Mouse (Mus musculus) stomach, postnatal 0 days (tissue): Measurements from ENCODE around the gene Taf3. TPM values are rescaled to one million over a fixed set of nuclear protein-coding genes. Genes with fewer than 3 reads are reported as not detected.

Experiments
- ATAC-seq: fragments of 200-750 bp; cut with Nextera tagmentation; 2 replicates; pipeline ENCODE4 v1.8.0; 2017; ENCODE audit not compliant: low FRiP score, low TSS enrichment
- DNase-seq: peaks from one replicate; pipeline ENCODE4 v3.0.0-alpha.2; 2016; ENCODE audit warnings: low spot score
- H3K27ac ChIP-seq: fragments of 300-500 bp; sonication (generic); replicated peaks from 2 replicates; pipeline ENCODE4 v1.5.1; 2014; ENCODE audit warnings: mild to moderate bottlenecking, control low read depth
- H3K27me3 ChIP-seq: fragments of 300-500 bp; sonication (generic); 2 replicates; pipeline ENCODE4 v1.6.1; 2014; ENCODE audit warnings: low read length; ENCODE audit not compliant: control insufficient read depth, insufficient read depth
- H3K36me3 ChIP-seq: fragments of 300-500 bp; sonication (generic); 2 replicates; pipeline ENCODE4 v1.6.1; 2014; ENCODE audit warnings: low read length, mixed read lengths; ENCODE audit not compliant: control insufficient read depth, insufficient read depth
- H3K4me1 ChIP-seq: fragments of 300-500 bp; sonication (generic); replicated peaks from 2 replicates; pipeline ENCODE4 v1.6.1; 2014; ENCODE audit warnings: antibody characterized with exemption; ENCODE audit not compliant: control insufficient read depth, insufficient read depth
- H3K4me2 ChIP-seq: fragments of 300-500 bp; sonication (generic); replicated peaks from 2 replicates; pipeline ENCODE4 v1.6.1; 2014; ENCODE audit warnings: low read depth, mild to moderate bottlenecking, control low read depth, moderate library complexity
- H3K4me3 ChIP-seq: fragments of 300-500 bp; sonication (generic); 2 replicates; pipeline ENCODE4 v1.5.1; 2014; ENCODE audit warnings: low read depth, low read length, control low read depth
- H3K9ac ChIP-seq: fragments of 300-500 bp; sonication (generic); 2 replicates; pipeline ENCODE4 v1.6.1; 2014; ENCODE audit warnings: mild to moderate bottlenecking, low read length, control low read depth, mixed read lengths
- H3K9me3 ChIP-seq: fragments of 300-500 bp; sonication (generic); 2 replicates; pipeline ENCODE4 v1.6.1; 2016; ENCODE audit warnings: low read length; ENCODE audit not compliant: control insufficient read depth
- CTCF ChIP-seq: IDR thresholded peaks from 2 replicates; pipeline ENCODE4 v1.5.1; 2016; ENCODE audit warnings: antibody characterized with exemption, low read depth, mild to moderate bottlenecking, moderate library complexity
- EP300 ChIP-seq: optimal IDR thresholded peaks from 2 replicates; pipeline ENCODE3; 2016; ENCODE audit warnings: antibody characterized with exemption
- WGBS: fragments of 180-500 bp; shearing (Covaris S2); extraction: QIAGEN DNeasy Blood & Tissue Kit; methylation state at CpG from one replicate; pipeline ENCODE4 v1.1.7; 2014; 5-methylcytosine and 5-hydroxymethylcytosine counted together
- polyA plus RNA-seq: library from polyadenylated mRNA; unstranded; fragments of >200 nt; fragmentation: Nextera tagmentation; extraction: Ambion mirVana; gene quantifications from 2 replicates; pipeline ENCODE4 v1.2.1, GENCODE M21; 2015

Gene Taf3
- polyA plus RNA-seq, 1 experiment from 2014 or later = 4.9 TPM

DNA sequence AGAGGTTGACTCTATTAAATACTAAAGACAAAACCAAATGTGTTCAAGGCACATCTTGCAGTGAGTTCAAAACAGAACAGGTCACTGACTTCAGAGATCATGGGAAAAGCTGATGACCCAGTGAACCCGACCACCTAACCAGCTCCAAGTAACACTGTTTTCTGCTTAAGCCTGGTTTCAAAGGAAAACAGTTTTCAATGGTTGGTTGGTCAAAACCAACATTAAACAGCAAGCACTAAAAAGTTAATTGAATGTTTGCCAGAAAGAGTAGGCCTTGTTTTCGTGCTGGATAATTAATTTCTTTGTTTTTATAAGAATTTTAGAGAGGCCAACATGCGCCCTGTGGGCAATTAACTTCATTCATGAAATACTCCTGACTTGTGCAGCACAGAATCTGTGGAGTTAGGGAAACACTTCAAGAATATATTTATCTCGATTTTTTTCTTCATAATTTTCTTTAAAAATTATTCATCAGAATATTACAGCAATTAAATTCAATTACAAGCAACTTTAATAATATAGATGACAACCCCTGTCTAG is 57.6 kb downstream of the Taf3 start:
- Histone ChIP-seq H3K4me3 (no peak overlapping the region), H3K9ac (no peak overlapping the region), H3K9me3 (no peaks in the 10 kb centered on the region), H3K27ac (no peak overlapping the region), H3K4me2 (no peak overlapping the region), H3K27me3 (no peaks in the 10 kb centered on the region), H3K4me1 (no peaks in the 10 kb centered on the region), H3K36me3 (no peaks in the 10 kb centered on the region)
- no peak for ATAC-seq
- TF ChIP-seq CTCF (no peak), EP300 (no peak)
- DNase-seq = no peak
- WGBS = 57% methylated on average over 4 of the region's 4 CpGs

DNA sequence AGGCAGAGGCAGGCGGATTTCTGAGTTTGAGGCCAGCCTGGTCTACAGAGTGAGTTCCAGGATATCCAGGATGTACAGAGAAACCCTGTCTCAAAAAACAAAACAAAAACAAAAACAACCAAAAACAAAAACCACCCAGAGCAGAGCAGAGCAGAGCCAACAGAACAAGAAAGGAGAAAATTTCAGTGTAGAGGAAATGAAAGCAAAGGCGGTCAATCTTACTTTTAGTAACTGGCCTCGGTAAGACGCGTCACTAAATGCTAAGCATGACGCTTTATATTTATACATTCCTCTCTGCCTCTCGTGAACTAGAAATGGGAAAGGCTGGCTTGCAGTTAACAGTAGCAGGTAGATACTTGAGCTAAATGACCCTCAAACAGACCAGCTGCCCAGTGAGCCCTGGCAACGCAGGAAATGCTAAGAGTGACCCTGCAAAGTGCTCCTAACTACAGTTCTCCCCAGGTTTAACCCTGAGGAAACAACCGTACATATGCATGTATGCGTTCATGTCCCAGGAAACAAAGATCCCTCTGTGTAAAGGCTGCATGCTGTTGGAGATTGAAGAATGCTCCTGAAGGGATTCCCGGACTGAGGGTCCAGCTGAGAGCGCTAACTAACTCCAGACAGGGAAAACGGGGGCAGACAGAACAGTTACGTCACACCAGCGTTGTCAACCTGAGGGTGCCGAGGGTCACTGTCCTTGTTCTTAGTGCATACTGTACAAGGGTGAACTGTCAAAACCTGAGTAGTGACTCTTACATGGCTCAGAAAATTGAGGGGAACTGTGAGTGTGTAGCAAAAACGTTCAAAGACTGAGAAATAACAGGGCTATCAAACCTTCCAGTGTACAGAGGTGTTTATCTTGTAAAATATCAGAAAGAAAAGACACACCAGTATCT is 58.5 kb downstream of the Taf3 start:
- no peaks in the 10 kb centered on the region for H3K4me1 ChIP-seq
- H3K27me3 ChIP-seq = no peaks in the 10 kb centered on the region
- no peaks in the 10 kb centered on the region for H3K9me3 ChIP-seq
- ATAC-seq = no peak
- H3K36me3 ChIP-seq = no peaks in the 10 kb centered on the region
- TF ChIP-seq EP300 = no peak
- TF ChIP-seq CTCF = no peak
- H3K27ac ChIP-seq = no peak overlapping the region
- WGBS = 80% methylated on average over 17 of the region's 17 CpGs
- DNase-seq = no peak
- H3K4me3 ChIP-seq = no peak overlapping the region
- H3K4me2 ChIP-seq = no peak overlapping the region
- no peak overlapping the region for H3K9ac ChIP-seq

DNA sequence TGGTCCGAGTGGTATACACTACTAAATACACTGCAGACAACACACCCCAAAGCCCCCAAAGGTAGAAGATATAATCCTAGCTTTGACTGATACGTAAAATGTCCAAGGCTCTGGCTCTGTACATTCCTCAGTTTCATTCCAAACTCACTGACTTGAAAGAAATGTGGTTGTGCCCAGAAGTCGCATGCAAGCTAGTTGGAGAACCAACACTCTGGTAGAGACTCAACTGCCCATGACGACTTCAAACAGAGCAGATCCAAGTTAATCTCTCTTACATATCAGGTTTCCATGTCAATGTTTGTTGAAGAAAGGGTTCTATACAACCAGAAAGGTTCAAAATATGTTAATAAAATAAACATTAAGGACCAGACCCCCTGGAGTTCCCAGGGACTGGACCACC is 60.1 kb downstream of the Taf3 start:
- Histone ChIP-seq H3K36me3 (no peaks in the 10 kb centered on the region), H3K27me3 (no peaks in the 10 kb centered on the region), H3K4me2 (no peak overlapping the region), H3K27ac (no peak overlapping the region), H3K9ac (no peak overlapping the region), H3K4me3 (no peak overlapping the region), H3K4me1 (no peaks in the 10 kb centered on the region), H3K9me3 (no peaks in the 10 kb centered on the region)
- TF ChIP-seq EP300 (no peak), CTCF (no peak)
- WGBS = 89% methylated on average over 4 of the region's 4 CpGs
- ATAC-seq = no peak
- no peak for DNase-seq

DNA sequence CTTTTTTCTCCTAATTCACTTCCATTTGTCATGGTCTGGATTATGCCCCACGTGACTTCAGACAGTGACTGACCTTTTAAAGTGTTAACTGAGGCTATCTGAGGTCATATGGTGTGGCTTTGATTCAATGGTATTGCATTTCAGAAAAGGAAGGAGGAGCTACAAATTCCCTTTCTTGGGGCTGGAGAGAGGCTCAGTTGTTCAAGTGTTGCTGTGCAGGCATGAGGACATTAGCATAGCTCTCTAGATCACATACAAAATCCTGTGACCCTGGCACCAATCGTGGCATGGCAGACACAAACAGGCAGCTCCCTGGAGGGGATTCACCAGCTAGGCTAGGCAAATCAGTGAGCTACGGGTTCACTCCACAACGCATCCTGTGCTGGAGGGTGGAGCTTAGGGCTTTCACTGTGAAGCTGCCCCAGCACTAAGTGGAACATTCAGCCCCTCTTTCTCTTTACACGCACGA is 62.4 kb downstream of the Taf3 start:
- H3K27ac ChIP-seq = no peak overlapping the region
- H3K4me2 ChIP-seq = no peak overlapping the region
- H3K36me3 ChIP-seq = no peaks in the 10 kb centered on the region
- no peaks in the 10 kb centered on the region for H3K27me3 ChIP-seq
- H3K4me1 ChIP-seq = no peaks in the 10 kb centered on the region
- WGBS = 12% methylated on average over 6 of the region's 6 CpGs
- ATAC-seq = no peak
- no peak overlapping the region for H3K4me3 ChIP-seq
- no peak overlapping the region for H3K9ac ChIP-seq
- DNase-seq = no peak
- TF ChIP-seq CTCF (no peak), EP300 (no peak)
- H3K9me3 ChIP-seq = no peaks in the 10 kb centered on the region

DNA sequence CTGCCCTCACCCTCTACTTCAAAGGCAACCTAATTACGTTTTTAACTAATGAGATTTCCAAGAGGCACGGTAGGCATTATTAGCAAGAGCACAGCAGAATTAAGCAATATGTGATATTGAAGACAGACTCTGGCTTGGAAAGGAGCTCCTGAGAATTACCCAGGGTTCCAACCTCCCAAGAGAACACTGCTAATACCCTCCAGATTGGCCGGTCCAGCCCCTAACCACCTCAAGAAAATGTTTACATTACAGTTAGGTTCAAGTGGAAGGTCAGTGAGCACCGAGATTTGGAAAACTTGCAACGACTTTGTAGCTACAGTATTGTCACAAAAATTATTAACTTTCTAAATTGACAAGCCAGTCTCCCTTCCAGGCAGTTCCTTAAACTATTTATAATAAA is 66.0 kb downstream of the Taf3 start:
- H3K4me3 ChIP-seq = no peak overlapping the region
- no peak overlapping the region for H3K4me2 ChIP-seq
- H3K27me3 ChIP-seq = no peaks in the 10 kb centered on the region
- H3K9ac ChIP-seq = no peak overlapping the region
- ATAC-seq = no peak
- 17% methylated on average over 5 of the region's 5 CpGs for WGBS
- DNase-seq = no peak
- H3K36me3 ChIP-seq = no peaks in the 10 kb centered on the region
- no peaks in the 10 kb centered on the region for H3K9me3 ChIP-seq
- no peak overlapping the region for H3K27ac ChIP-seq
- H3K4me1 ChIP-seq = no peaks in the 10 kb centered on the region
- TF ChIP-seq CTCF (no peak), EP300 (no peak)

DNA sequence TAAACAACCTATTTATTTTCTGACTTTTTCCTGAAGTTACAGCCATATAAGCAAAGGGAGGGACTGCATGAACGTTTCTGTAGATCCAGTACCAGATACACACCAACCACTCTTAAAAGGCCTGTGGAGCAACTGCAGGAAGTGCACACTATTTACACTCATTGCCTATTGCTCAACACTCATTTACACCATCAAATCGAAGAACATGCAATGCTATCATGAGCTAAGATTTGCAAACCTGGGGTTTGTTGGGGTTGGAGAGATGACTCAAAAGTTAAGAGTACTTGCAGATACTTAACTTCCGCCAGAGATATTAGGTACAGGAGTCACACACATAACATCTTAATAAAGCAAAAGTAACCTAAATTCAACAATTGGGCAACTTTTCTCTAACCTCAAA is 76.5 kb downstream of the Taf3 start:
- 58% methylated on average over 3 of the region's 3 CpGs for WGBS
- TF ChIP-seq CTCF (no peak), EP300 (no peak)
- H3K4me3 ChIP-seq = no peak overlapping the region
- H3K4me1 ChIP-seq = no peaks in the 10 kb centered on the region
- no peak overlapping the region for H3K27ac ChIP-seq
- no peaks in the 10 kb centered on the region for H3K27me3 ChIP-seq
- H3K4me2 ChIP-seq = no peak overlapping the region
- H3K36me3 ChIP-seq = no peaks in the 10 kb centered on the region
- no peak for DNase-seq
- H3K9ac ChIP-seq = no peak overlapping the region
- peak; percentile 73 for ATAC-seq
- no peaks in the 10 kb centered on the region for H3K9me3 ChIP-seq
